Mouse (Mus musculus) erythroblast, adult 5-6 weeks (primary cell): ENCODE data around the gene Fgfr2. TPM values are rescaled to one million over a fixed set of nuclear protein-coding genes. Genes with fewer than 3 reads are reported as not detected.

Source experiments
- ATAC-seq: replicated peaks from 2 replicates; pipeline ENCODE4 v1.8.0; 2016; ENCODE audit warnings: moderate number of reproducible peaks, mild to moderate bottlenecking, moderate TSS enrichment, inconsistent platforms; ENCODE audit not compliant: poor library complexity, low FRiP score, severe bottlenecking
- total RNA-seq, 2 experiments: library from RNA; stranded (forward) in 1 of 2; stranded (reverse) in 1 of 2; fragments of 150-400 nt in 1 of 2; fragments of 200-764, 138-1000 nt in 1 of 2; gene quantifications; 2 replicates each; pipeline versions ENCODE4 v1.2.3 to v1.2.4; 2015 to 2017; ENCODE audit warnings: low replicate concordance in 2 of 2

Gene Fgfr2
- total RNA-seq, 2 experiments from 2014 or later: 4.8 TPM; not detected in 1

DNA sequence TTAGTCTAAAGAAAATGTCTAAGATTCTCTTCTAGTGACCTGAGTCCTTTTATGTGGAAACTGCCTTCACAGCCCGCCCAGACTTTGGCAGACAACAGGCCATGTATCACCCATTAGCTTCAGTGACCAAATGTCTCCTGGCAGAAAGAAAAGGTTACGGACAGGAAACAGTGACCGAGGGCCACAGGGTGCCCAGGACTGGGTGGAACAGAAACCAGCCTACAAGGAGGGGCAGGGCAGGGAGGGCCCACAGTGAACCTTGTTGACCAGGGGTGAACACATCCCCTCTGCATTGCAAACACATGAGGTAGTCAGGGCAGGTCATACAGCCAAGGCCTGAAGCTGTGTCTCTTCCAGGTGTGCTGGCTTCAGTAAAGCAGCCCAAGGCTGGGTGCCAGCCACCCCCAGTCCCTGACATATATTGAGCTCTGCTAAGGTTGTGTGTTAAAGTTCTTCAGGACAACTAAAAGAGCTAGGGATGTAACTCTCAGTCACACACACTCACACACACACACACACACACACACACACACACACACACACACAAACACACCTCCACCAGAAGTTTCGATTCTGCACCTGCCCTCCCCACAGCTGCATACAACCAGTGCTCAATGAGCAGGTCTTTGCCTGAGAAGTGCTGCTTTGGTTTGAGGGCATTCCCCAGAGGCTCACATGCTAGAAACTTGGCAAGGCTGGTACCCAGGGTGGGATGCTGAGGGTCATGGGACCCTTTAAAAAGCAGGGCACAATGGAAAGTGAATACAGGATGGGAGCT is 855.2 kb downstream of the Fgfr2 start:
- ATAC-seq: no peak

DNA sequence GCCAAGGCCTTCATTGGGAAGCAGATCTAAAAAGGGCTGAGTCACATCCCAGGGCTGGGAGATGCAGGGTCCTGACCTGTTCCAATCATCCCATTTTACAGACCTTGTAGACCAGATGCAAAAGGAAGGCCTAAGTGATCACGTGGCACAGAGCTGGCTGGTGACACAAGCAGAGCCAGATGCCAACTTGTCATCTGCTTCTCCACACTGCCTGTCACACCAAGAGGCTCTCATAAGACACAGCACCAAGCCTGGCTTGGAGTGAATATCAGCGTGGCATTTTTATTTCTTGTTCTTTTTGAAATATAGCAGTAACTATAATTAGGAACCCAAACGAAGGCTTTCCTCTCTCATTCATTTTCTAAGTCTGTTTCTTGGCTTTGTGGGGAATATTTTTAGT is 858.4 kb downstream of the Fgfr2 start:
- ATAC-seq: no peak

DNA sequence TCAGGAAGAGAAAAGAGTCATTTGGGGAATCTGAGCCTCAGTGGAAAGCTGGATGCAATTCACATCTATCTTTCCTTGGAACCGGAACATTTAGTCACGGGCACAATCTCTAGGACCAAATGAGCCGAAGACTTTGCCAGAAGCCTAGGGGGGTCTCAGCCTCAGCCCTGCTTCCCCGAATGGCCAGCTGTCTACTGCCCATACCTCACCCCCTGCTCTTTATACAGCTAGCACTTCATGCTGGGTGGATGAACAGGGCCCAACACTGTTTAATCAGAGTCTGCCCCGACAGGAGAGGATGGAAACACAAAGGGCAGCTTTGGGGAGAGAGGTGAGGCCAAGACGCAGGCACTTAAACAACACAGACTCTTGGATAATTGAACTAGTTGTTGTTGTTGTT is 860.0 kb downstream of the Fgfr2 start:
- no peak for ATAC-seq

DNA sequence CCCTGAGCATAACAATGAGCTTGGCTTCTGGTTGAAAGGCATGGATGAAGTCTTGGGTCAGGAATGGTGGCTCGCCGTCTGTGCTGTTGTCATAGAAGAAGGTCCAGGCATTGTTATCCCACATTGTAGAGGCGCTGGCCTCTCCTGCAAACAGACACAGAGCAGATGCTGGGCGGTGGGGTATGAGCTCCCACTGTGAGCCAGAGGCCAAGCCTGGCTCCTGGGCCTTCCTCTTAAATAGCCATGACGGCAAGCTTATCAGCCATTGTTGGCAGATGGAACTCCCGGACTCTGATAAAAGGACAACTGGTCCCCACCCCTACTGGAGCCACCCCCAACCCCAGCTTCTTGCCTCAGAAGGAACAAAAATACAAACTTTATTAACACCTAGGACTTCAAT is 860.5 kb downstream of the Fgfr2 start:
- ATAC-seq: no peak

DNA sequence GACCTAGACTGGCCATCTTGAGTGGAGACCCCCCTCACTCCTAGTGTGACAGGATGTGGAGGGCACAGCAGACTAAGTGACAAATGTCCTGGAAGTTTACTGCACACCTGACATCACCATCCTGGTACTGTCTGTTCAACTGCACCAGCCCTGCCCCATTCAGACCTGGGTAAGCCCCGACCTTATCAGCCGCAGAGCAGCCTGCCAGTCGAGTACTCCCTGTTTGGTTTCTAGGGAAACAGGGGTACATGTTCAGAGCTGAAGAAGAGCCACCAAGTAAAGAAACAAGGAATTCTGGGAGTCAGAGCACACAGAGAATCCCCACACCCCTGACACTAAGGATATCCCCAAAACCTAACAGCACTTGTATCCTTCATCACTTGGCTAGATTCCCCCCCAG is 861.3 kb downstream of the Fgfr2 start:
- ATAC-seq: peak; percentile 89

DNA sequence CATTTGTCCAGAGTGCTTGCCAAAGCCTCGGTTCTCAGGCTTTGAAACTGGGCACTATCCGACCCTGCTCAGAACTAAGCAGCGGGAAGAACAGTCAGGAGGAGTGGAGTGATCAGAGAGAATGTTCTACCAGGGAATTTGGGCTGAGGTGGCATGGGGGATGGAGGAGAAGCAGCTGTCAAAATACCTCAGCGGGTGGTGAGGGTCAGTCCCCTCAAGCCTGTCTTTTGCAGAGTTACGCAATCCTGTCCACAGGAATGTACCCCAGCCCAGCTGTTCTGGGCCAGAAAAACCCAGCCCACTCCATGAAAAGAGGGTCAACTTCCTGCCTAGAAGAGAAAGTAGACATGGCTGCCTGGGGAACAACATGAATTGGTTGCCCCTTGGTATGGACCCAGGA is 862.5 kb downstream of the Fgfr2 start:
- ATAC-seq: no peak

DNA sequence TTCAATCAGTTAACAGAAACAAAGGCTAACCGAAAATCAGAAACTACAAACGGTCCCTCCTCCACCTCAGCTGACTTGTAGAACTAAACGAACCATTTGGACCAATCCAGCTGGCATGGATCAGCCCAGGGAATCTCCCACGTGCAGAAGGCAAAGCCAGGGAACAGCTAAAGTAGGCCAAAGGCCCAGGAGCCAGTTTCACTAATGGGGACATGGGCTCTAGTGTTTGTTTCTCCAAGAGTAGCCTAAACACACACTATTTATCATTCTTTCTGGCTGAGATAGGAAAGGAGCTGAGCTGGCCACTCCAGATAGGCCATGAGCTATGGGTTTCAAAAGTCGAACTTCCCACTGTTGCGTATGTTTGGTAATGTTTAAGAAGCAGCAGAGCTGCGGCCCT is 864.3 kb downstream of the Fgfr2 start:
- ATAC-seq: no peak

DNA sequence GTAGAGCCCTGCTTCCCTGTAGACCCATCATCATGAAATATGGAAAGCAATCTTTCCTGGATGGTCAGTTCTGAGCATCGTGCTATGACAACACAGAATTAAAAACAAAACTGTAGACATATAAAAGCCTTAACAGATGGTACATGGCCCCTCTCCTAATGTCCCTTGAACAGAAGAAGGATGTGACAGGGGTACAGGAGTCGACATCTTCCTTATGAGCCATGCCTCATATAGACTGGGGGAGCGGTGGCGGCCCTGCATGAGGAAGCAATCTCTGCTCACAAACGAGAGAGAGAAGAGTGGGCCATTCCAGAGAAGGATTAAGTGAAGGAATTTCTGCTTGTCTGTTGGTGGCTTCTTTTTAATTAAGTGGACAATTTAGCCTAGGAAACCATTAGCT is 864.9 kb downstream of the Fgfr2 start:
- no peak for ATAC-seq

DNA sequence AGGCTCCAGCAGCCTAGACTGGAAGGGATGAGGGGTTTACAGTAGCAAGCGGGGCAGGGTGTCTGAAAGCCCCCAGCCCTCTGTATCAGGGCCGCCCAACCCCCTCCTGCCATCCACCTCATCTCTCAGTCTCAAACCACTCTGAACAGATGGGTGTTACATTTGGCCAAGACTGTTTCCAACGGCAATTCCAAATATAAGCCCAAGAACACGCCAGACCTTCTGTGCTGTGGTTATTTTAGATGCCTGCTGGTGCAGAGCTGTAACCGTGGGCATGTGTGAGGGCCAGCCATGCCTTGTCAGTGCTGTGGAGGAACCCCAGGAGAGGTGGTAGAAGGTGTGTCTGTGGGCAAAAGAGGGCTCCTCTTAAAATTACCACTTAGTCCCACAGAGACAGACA is 869.6 kb downstream of the Fgfr2 start:
- ATAC-seq: no peak

DNA sequence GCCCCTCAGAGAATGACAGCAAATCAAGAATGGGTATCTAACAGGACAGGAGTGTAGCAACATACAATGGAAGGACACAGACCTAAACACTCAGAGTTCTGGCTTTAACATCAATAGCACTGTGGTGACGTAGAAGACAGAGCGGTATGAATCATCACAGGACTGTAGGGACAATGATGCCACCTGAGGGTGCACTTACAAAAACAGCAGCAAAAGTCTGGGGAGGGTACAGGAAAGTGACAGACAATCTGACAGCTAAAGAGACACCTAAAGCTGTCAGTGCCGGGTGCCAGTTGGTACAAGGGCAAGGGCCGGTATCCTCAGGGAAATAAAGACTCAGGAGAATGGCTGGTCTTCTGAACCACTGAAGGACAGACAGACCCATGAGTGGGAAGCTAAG is 870.1 kb downstream of the Fgfr2 start:
- no peak for ATAC-seq

DNA sequence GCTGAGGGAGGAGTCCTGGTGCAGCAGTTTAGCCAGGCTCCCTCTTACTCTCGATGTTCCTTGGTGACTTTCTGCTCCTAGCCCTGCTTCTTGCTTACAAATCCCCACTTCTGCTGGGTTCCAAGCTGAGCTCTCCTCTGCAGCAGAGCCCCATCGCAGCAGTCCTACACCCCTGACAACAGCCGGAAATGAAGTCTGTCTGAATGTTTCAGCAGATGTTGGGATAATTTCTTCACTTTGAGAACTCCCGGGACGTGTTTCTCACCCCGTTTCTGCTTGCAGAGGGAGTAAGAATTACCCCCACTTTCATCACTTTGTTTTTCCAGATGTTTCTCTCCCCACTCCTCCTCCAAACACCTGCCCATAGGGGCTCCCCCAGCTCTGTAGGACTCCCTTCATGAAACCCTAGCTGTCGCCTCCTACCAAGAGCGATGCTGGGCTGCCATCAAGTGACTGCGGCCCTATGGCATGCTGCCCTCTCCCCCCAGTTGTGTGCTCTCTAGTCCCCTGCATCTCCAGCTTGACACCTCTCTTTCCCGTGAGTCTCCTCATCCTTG is 873.5 kb downstream of the Fgfr2 start:
- ATAC-seq: no peak

DNA sequence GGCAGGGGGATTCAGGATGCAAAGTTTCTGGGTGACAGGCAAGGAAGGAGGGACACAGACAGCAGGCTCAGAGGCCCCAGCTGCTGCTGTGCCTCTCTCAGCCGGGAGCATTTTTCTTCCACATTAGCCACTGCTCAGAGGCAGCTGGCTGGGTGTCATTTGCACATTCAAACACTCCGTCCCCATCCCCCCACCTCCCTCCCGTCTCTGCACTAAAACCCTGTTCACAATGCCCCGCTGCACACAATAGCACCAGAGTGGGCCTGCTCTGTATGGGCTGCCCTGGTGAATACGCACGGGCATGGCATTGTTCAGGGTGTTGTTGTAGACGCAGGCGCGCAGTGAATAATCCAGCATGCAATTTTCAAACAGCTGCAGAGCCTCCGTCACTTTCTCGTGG is 875.6 kb downstream of the Fgfr2 start:
- no peak for ATAC-seq

DNA sequence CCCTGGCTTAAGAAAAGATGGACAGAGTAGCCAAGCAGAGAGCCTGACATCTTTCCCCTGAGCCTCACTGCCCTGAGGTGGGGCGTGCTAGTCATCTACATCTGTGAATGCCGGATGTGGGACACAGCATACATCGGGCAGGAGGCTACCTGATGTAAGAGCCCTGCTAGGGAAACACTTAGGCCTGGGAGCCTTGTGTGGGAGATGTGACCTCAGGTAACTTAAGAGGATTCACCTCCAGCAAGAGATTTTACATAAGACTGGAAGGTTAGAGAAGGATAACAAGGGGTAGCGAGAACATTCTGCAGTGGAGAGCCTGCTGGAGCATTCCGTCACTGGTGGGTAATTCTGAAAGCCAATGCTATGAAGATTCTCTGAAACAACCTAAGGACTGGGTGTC is 876.1 kb downstream of the Fgfr2 start:
- ATAC-seq: no peak

DNA sequence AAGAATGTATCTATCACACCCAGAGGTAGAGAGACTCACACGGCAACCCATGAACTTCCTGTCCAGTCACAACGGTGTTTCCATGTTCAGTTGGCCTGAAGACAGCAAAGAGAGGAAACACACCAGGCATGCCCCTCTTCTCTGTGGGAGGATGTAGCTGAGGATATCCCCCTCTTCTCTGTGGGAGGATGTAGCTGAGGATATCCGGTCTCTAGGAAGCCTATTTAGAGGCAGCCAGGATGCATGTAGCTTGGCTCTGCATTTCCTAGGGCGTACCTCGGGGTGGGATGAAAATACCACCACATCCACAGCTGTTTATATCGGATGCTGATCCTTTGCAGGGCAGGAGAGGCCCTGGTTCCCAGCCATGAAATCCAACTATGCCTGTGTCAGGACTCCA is 877.4 kb downstream of the Fgfr2 start:
- no peak for ATAC-seq

DNA sequence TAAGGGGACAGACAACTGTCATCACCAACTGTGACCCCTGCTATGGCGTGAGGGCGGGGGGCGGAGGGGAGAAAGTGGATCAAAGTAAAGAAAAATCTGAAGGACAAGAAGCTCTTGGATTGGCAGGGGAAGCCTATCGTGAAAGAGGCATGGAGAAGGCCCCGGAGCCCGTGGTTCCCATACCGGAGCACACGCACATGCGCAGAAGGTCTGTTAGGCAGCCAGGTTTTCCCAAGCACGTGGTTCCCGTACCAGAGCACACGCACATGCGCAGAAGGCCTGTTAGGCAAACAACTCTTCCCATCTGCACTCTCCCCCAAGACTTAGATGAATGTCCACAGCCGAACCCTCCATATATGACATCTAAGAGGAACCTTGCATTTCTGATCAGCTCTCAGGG is 878.5 kb downstream of the Fgfr2 start:
- no peak for ATAC-seq

DNA sequence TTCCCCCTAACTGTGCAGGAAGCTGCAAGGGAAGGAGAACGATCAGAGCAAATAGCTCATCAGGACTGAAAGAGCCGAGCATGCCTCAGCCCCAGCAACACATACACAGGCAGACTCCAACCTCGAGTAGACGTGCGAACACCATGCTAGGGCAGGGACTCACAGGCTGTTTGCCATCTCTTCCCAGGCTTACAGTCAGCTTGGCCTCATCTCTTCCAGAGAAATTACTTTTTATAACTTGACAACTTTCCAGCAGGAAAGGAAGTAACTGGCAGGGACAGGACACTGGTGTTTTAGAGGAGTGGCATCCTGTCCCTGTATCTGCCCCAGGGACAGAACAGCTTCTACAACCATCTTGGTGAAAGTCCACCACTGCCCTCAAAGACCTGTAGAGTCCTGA is 879.9 kb downstream of the Fgfr2 start:
- ATAC-seq: no peak

DNA sequence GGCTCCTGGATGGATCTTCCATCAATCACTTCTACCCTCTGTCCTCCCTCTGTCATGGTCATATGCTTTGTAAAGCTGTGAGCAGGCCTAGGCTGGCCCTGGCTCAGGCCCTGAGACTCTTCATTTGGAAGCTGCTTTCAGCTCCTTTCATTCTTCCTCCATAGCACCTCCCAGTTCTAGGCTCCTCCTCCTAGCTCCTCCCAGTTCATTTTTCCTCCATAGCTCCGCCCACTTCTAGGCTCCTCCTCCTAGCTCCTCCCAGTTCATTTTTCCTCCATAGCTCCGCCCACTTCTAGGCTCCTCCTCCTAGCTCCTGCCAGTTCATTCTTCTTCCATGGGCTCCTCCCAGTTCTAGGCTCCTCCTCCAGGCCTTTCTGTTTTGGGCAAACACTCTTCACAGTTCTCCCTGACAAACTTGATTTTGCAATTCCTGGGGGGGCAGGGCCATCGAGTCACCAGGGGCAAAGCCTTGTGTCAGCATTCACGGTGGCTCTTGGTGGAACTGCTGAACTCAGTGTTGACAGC is 880.5 kb downstream of the Fgfr2 start:
- ATAC-seq: peak; percentile 78

DNA sequence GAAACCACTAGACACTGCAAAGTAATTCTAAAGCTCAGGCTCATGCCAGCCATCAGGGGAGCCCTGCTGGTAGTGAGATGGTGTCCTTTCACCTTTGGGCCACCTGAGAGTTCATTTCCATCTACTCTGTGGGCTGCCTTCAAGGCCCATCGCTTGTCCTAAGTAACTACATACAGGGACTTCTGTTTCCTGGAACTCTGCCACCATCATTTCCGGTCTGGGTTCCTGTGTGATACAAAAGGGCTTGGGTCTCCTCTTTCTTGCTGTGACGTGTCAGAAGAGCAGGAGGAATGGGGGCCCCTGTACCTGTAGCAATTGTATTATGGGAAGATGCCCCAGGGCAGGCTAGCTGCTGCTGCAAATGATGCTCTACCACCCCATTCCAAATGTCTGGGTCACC is 884.2 kb downstream of the Fgfr2 start:
- no peak for ATAC-seq

DNA sequence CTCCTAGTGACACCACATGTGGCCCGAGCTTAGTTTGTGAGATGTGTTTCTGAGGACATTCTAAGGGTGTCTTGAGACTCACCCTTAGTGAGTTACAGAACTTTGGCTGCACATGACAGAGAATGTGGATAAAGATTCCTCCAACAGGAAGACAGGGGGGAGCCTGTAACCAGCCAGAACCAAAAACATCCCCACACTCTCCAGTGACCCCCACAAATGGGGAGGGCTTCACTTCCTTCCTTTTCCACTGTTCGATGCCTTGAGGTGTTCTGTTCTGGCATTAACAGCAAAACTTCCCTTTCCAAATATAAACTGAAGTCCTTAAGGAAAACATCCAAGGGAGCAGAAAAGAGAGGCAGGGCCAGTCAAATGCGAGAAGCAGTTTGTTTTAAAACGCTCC is 886.0 kb downstream of the Fgfr2 start:
- ATAC-seq: no peak

DNA sequence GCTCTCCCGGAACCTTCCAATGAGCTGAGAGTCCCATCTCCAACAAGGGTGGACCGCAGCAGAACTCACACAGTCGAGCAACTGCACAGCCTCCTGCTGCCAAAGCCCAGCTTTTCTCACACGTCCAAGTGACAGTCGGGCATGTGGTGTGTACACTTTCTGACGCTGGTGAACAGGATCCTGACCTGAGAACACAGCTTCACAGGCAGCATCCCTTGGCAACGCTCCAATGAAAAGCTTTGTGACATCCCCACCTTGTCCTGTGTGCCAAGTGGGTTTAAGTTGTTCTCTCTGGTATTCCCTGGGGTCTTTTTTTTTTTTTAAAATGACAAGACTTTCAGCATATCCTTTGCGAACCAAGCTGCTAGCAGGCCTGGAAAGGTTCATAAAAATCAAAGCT is 886.4 kb downstream of the Fgfr2 start:
- ATAC-seq: no peak

DNA sequence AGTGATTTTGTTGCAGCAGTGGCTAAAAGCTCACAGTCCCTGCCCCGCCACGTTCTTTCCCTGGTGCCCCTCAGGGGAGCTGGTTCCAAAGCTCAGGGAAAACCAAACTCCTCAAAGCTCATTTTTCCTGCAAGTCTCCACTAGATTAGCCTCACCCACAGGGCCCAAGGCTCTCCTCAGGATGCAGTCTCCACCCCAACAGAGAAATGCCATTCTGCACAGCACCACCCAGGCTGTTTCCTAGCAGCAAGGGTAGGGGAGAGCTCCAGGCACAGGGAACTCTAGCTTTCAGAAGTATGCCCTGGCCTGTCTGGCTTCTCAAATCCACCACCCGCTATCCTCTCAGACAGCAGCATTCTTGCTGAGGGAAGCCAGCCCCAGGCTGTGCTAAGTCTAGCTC is 888.9 kb downstream of the Fgfr2 start:
- no peak for ATAC-seq

DNA sequence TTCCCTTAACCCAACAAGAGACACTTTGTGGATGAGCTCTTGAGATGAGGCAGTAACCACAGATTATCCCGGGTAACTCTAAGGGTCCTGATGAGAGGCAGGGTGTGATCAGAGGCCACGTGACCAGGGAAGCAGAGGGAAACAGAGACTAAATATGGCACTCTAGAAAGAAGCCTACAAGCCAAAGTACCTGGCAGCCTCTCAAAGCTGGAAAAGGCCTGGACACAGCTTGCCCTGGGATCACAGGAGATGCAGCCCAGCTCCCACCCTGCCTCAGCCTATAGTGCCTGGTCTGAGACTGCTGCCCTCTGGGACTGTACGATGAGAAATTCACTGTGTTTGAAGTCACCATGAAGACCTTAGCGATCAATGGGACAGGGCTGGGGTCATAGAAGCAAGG is 889.4 kb downstream of the Fgfr2 start:
- ATAC-seq: no peak
